Mouse (Mus musculus): ENCODE data around the gene Pnma3.

GRCm38 (mm10) chrX:73063512-73064414, 824 bp upstream of the Pnma3 start:
- TF ChIP-seq E2F4 (IDR thresholded peaks at IDR 0.05; ENCODE audit: insufficient read depth): no peak
- TF ChIP-seq MAX (IDR thresholded peaks at IDR 0.05; ENCODE audit: low read depth): no peak
- TF ChIP-seq TCF12 (IDR thresholded peaks at IDR 0.05; ENCODE audit: insufficient read depth, poor library complexity, severe bottlenecking): no peak
